In genomic region chr7:16344598-16344997, GRCm38 (mm10) we compare ENCODE assay signal across 26 mouse cellular contexts.
"Had no signal": no experiment of that assay in that cellular context is flagged by ENCODE, and none has a peak within 500 bp of the region (broad histone marks: within the 10 kb centered on the region; RNA-seq: fewer than 3 reads in every experiment).

No protein-coding gene starts in this region.

- ATAC-seq: forebrain, embryonic 16.5 days; hindbrain, embryonic 16.5 days; intestine, embryonic 16.5 days; liver, embryonic 12.5 days had no signal

- H3K27me3 ChIP-seq: heart, embryonic 13.5 days; heart, embryonic 15.5 days; hindbrain, embryonic 13.5 days; kidney, embryonic 15.5 days; limb, embryonic 13.5 days; limb, embryonic 15.5 days; liver, embryonic 12.5 days had no signal

- H3K9me3 ChIP-seq: heart, embryonic 13.5 days; heart, embryonic 15.5 days; hindbrain, embryonic 13.5 days; kidney, embryonic 15.5 days; limb, embryonic 13.5 days; limb, embryonic 15.5 days; liver, embryonic 12.5 days had no signal

- H3K4me2 ChIP-seq: heart, embryonic 11.5 days; heart, embryonic 13.5 days; heart, embryonic 15.5 days; hindbrain, embryonic 13.5 days; kidney, embryonic 15.5 days; limb, embryonic 13.5 days; limb, embryonic 15.5 days; liver, embryonic 12.5 days had no signal

- H3K27ac ChIP-seq: gastrocnemius, adult 2 months; heart, adult 2 months; heart, embryonic 13.5 days; heart, embryonic 15.5 days; hindbrain, embryonic 13.5 days; kidney, embryonic 15.5 days; kidney, postnatal 0 days; layer of hippocampus, adult 2 months; left cerebral cortex, adult 2 months; limb, embryonic 13.5 days; limb, embryonic 15.5 days; liver, embryonic 12.5 days had no signal

- H3K4me3 ChIP-seq: gastrocnemius, adult 2 months; heart, adult 2 months; heart, embryonic 13.5 days; heart, embryonic 15.5 days; hindbrain, embryonic 13.5 days; kidney, embryonic 15.5 days; layer of hippocampus, adult 2 months; left cerebral cortex, adult 2 months; limb, embryonic 13.5 days; limb, embryonic 15.5 days; liver, embryonic 12.5 days had no signal

- DNase-seq: gastrocnemius, adult 2 months; gastrocnemius, postnatal 10 days; gastrocnemius, postnatal 36 days; heart, adult 2 months; heart, postnatal 14 days; heart, postnatal 36 days; kidney, adult 11 months; kidney, adult 2 months; kidney, adult 9 months; kidney, postnatal 14 days; kidney, postnatal 36 days; layer of hippocampus, postnatal 36 days had no signal

- H3K9ac ChIP-seq: heart, embryonic 13.5 days; heart, embryonic 15.5 days; hindbrain, embryonic 13.5 days; kidney, embryonic 15.5 days; limb, embryonic 13.5 days; limb, embryonic 15.5 days; liver, embryonic 12.5 days had no signal

- H3K4me1 ChIP-seq: hindbrain, embryonic 13.5 days; limb, embryonic 13.5 days; limb, embryonic 15.5 days had no signal
